Mouse (Mus musculus) right cerebral cortex, adult 2 months (tissue): ENCODE measurements around the gene Bid.

Experiments
- DNase-seq, 2 experiments: peaks; one replicate each; pipeline ENCODE4 v3.0.0; 2021 to 2022; ENCODE audit warnings: low spot score in 2 of 2

Bid gene

GRCm38 (mm10) chr6:120916074-120916971 is at the start of gene Bid:
Gene Bid, minus strand, starts transcription at chr6:120916853.
- peak; percentile 76 to 82 for DNase-seq

- no peak for DNase-seq
Observed at GRCm38 (mm10) chr6:120965814-120966213, 49.2 kb upstream of the Bid start.

GRCm38 (mm10) chr6:120964179-120964578 is 47.5 kb upstream of the Bid start:
- no peak for DNase-seq

GRCm38 (mm10) chr6:120960338-120961030 is 43.8 kb upstream of the Bid start:
- peak; percentile 39 to 46 for DNase-seq

GRCm38 (mm10) chr6:120957331-120957730 is 40.7 kb upstream of the Bid start:
- DNase-seq = no peak

- DNase-seq = no peak
Observed at GRCm38 (mm10) chr6:120956259-120957161, 39.9 kb upstream of the Bid start.

- DNase-seq = no peak
Observed at GRCm38 (mm10) chr6:120955215-120955614, 38.6 kb upstream of the Bid start.

GRCm38 (mm10) chr6:120954241-120954640 is 37.6 kb upstream of the Bid start:
- DNase-seq = no peak

GRCm38 (mm10) chr6:120952475-120952874 is 35.8 kb upstream of the Bid start:
- no peak for DNase-seq

- DNase-seq = no peak
Observed at GRCm38 (mm10) chr6:120951311-120951710, 34.7 kb upstream of the Bid start.

- no peak for DNase-seq
Observed at GRCm38 (mm10) chr6:120945510-120945909, 28.9 kb upstream of the Bid start.

- DNase-seq = no peak
Observed at GRCm38 (mm10) chr6:120943964-120944363, 27.3 kb upstream of the Bid start.

GRCm38 (mm10) chr6:120943551-120943950 is 26.9 kb upstream of the Bid start:
- DNase-seq = no peak

GRCm38 (mm10) chr6:120943079-120943478 is 26.4 kb upstream of the Bid start:
- DNase-seq = no peak

- peak in 1 of 2 experiments; percentile 51 for DNase-seq
Observed at GRCm38 (mm10) chr6:120941575-120941974, 24.9 kb upstream of the Bid start.

GRCm38 (mm10) chr6:120941084-120941481 is 24.4 kb upstream of the Bid start:
- no peak for DNase-seq

GRCm38 (mm10) chr6:120940446-120941083 is 23.9 kb upstream of the Bid start:
- DNase-seq = no peak

GRCm38 (mm10) chr6:120939783-120940182 is 23.1 kb upstream of the Bid start:
- no peak for DNase-seq

- DNase-seq = no peak
Observed at GRCm38 (mm10) chr6:120938763-120939450, 22.3 kb upstream of the Bid start.

GRCm38 (mm10) chr6:120937999-120938608 is 21.5 kb upstream of the Bid start:
- no peak for DNase-seq
